Mouse (Mus musculus) lung, adult 10 weeks (tissue): Measurements from ENCODE around the gene Ostf1. TPM values are rescaled to one million over a fixed set of nuclear protein-coding genes. Genes with fewer than 3 reads are reported as not detected.

Source experiments
- polyA plus RNA-seq: library from polyadenylated mRNA; stranded (reverse); fragments of 350-450 nt; fragmentation: Illumina TruSeq; extraction: RNeasy Lipid Tissue Mini Kit (QIAGEN cat#74804); gene quantifications from one replicate; pipeline ENCODE4 v1.2.3, GENCODE M21; 2014; ENCODE audit warnings: low read depth, low replicate concordance; ENCODE audit not compliant: insufficient read depth

Ostf1 gene
- 152 TPM for polyA plus RNA-seq

DNA sequence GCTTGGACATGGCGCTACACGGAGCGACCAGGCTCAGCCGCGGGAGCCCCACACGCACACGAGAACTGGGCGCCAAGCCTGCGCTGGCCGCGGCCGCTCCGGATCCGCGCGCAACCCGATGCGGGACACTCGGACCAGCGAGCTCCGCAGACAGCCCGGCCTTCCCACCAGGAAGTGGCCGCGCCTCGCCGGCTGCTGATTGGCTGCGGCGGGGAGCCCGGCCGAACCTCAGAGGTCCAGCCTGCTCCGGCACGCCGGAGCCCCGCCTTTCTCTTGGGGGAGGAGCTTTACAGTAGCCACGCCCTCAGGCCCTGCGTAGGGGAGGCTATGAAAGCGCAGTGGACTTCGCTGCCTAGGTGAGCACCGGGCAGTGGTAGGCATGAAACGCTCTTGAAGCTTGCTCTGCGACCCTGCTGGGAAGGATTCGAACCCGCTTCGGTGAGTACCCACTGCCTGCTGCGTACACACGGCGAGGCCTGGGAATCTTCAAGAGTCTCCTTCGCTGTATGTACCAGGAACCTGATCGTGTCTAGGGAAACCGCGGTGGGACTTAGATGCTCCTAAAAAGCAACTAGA, at the start of gene Ostf1, which contains the start of gene Nmrk1:
TSS of gene Ostf1 (minus strand) at position 180 of the 576 bp plus-strand sequence.
TSS of gene Nmrk1 (plus strand) at position 307 of the 576 bp plus-strand sequence.

DNA sequence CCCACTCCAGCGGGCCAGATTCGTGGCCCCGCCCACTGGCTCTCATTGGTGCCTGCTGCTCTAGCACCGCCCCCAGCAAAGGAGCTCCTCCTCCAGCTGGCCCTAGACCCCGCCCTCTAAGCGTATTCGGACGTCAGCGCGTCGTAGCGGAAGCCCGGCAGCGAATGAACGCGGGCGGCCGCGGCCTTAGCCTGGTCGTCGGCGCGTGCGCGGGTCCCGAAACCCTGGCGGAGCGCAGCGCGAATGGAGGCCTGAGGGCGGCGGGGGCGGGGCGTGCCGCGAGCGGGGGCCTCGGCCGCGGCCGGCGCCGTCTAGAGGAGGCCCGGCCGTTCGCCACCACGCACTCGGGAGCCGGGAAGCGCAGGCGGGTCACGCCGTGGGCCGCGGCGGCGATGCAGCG, 39.0 kb upstream of the Ostf1 start, which contains the start of gene Carnmt1:
TSS of gene Carnmt1 (plus strand) at position 157 of the 400 bp plus-strand sequence.

Other genes starting within 250 kb of the Ostf1 start
- 4.1 TPM for gene Nmrk1, start 127 bp upstream of the Ostf1 start, polyA plus RNA-seq
- 10.4 TPM for gene Carnmt1, start 38.9 kb upstream of the Ostf1 start, polyA plus RNA-seq
- gene D030056L22Rik, start 81.4 kb upstream of the Ostf1 start, polyA plus RNA-seq: 21.4 TPM
- 4.8 TPM for gene Trpm6, start 118.2 kb upstream of the Ostf1 start, polyA plus RNA-seq